Mouse (Mus musculus) lung, postnatal 36 days (tissue): ENCODE results near the gene Fam71e1.

Experiments
- DNase-seq: peaks from one replicate; pipeline ENCODE4 v3.0.0; 2022; ENCODE audit warnings: mixed read lengths

The Fam71e1 gene

DNA sequence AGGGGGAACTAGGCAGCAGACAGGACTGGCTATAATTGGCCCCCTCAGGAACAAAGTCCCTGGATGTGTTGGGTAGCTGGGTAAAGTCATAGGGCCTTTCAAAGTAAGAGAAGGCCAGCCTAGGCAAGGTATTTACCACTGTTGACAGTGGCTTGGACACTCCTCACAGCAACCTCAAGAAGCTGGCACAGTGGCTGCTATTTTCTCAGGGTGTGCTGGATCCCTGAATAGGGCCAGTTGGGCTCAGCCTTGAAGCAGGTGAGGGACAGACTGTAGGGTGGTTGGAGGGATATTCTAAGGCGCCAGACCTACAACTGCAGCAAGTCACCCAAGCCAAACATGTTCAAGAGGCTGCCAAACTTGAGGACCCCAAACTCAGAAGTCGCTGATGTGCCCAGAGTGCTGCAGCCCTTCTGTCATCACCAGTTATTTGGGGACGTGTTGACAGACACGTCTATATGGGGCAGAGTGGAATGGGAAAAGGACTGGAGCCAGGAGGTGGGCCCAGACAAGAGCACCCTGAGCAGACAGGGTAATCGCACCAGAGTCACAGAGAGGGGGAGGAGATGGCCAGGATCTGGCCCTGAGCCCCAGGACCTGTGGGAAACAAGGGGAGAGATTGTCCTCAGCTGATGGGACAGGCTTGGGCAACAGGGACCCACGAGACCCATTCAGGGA is 24.4 kb upstream of the Fam71e1 start:
- peak; percentile 23 for DNase-seq

DNA sequence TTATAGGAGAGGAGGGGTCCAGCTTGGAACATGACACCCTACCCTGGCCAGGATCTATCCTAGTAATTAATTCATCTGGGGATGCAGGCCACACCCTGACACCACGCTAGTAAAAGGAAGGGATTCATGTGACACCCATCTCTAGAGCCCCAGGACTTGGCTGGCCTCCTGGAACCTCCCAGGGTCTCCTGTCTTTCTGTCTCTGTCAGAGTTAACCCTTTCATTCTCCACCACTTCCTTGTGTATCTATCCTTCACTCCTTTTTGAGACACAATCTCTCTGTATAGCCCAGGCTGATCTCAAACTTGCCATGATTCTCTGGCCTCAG is 23.9 kb upstream of the Fam71e1 start:
- DNase-seq: no peak

DNA sequence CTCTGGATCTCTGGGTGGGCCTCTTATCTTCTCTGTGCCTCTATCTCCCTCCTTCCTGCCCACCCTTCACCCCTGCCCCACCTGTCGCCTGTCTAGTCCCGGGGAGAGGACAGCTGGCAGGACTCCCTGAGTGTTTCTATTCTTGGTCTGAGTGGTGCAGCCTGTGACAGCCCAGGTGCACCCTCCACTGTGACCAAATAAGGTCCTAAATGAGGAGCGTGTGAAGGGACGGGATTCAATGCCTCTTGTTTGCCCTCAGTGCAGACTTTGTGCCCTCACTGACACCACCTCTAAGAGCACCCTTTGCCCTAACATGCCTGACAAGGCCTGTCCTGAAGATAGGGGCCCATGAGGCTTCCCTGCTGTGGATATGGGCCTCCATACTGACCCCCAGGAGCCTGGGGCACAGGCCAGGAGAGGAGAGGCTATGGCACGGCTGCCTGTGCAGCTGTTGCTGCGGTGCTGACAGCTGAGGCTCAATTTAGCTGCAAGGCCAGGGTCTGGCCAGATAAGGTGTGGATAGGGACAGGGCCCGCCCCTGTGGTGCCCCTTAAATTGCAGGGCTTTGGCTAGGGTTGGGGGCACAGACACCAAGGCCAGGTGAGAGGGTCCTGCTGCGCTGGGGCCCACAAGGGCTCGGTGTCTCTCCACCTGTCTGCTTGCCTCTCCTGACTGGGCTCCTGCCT is 23.3 kb upstream of the Fam71e1 start:
- DNase-seq: peak; percentile 41

DNA sequence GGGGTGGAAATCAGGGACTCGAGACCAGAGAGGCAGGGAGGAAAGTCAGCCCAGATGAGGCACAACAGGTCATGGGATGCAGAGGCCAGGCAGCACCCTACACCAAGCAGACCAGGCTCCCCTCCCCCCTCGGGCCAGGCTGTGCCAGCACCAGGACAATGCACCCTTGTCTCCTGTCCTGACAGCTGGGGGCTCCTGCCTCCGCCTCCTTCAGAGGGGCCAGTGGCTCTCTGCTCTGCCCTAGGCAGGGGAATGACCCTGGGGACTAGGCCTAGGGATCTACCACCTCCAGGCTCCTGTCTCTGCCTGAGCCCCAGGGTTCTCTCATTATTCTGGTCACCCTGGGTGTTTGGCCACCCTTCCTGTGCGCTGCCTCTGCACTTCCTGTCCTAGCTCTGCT is 22.0 kb upstream of the Fam71e1 start:
- DNase-seq: no peak

DNA sequence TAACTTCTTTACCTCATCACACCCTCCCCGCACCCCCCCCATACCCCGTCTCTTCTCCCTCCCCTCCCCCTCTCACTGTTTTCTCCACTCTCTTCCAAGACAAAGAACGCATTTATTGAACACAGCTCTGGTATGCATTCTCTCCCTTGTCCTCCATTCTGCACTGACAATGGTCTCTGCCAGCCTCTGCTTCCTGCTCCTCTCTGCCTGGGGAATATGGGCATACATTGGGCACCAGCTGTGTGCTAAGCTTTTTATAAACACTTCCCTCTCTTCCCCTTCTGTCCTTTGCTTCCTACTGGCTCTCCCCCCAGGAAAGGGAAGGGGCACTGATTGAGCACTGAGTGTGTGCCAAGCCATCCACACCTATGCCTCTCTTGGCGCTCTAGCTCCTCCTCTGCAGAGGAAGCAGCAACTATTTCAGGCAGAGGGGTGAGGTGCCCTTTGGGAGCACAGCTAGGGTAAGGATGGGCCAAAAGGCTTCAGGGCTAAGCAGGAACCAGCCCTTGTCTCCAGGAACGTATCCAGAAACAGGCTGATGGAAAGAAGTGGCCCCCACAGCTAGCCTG is 21.3 kb upstream of the Fam71e1 start:
- DNase-seq: no peak

DNA sequence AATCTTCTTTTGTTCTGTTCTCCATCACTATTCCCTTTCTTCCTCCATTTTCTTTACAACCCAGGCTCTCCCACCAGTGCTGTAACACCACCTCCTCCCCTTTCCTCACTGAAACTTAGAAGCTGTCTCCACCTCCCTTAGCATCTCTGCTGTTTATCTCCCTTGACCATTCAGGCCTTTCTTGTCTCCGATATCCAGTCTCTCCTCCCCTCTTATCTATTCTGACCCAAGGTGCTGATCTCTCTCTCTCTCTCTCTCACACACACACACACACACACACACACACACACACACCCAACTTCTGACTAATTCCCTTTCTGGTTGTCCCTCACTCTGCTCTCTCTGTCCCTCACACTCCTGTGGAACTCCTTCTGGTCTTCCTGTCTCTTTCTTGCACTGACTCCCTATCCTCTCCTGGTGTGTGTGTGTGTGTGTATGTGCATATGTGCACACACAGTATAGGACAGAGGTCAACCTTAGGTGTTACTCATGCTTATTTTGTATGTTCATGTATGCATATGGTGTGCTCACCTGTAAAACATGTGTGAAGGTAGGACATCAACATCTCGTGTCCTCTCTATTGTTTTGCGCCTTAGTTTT is 13.4 kb upstream of the Fam71e1 start:
- DNase-seq: no peak

DNA sequence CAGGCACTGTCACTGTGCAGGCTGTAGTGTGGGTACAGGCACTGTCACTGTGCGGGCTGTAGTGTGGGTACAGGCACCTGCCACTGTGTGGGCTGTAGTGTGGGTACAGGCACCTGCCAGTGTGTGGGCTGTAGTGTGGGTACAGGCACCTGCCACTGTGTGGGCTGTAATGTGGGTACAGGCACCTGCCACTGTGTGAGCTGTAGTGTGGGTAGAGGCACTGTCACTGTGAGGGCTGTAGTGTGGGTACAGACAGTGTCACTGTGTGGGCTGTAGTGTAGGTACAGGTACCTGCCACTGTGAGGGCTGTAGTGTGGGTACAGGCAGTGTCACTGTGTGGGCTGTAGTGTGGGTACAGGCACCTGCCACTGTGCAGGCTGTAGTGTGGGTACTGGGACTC is 12.3 kb upstream of the Fam71e1 start:
- no peak for DNase-seq

DNA sequence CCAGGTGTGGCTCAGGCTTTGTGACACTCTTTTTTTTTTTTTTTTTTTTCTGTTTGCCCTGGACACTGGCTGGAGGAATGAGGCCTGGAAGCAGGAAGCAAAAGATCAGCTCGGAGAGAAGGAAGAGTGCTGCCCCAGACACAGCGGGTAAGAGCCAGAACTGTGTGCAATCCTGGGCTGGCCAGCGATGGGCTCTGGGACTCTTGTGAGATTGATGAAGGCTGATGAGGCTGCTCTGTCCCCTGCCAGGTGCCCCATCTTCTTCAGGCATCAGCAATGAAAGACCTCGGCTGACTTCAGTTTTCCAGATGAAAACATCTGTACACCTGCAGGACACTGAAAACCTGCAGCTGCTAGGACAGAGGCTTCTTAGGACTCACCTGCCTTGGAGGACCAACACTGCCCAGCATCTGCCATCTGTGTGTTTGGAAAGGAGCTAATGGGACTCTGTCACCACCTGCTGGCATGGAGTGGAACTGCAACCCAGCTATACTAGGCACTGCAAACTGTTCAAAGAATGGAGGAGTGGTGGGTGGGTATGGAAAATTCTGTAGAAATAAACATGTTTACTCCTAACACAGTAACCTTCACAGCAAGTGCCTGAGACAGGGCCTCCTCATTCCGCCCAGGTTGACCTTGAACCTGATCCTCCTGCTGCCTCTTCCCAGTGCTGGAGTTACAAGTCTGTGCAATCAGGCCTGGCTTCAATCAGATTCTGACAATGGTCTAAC is 11.4 kb upstream of the Fam71e1 start:
- DNase-seq: peak; percentile 80

DNA sequence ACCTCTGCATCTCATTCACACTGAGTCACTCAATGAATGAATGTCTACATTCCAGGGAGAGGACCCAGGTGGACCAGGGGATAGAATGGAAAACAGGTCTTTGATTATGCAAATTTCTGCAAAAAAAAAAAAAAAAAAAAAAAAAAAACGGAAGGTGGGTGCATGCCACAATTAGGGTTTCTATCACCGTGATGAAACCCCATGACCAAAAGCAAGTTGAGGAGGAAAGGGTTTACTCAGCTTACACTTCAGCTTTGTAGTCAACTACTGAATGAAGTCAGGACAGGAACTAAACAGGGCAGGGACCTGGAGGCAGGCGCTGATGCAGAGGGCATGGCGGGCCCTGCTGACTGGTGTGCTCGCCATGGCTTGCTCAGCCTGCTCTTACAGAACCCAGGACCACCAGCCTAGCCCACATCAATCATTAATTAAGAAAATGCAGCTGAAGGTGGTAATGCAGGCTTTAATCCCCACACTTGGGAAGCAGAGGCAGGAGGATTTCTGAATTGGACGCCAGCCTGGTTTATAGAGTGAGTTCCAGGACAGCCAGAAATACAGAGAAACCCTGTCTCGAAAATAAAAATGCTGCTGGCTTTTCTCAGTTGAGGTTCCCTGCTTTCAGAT is 10.7 kb upstream of the Fam71e1 start:
- DNase-seq: no peak

DNA sequence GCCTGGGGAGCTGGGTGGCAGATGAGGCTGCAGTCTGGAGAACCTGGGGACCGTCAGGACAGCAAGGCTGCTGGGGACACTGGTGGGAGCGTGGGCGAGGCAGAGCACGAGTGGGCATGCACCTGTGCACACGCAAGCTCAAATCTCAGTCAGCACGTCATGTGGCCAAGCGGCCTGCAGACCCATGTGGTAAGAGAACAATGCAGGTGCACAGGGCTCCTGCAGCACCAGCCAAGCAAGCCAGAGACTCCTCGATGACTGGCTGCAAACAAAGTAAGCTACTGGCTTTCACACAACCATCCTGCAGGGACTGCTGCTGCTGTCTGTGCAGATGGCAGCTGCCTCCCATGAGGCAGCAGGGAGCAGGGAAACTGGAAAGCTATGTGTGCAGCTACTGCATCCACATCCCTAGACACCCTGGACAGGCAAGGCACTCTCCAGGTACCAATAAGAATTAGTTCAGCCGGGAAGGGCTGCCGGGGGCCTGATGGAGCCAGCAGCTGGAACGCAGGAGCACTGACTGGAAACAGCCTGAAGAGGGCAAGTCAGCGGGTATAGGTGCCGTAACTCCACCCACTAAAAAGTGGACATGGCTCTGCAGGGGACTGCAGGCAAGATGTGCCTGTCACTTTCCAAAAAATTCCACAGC is 9.3 kb upstream of the Fam71e1 start:
- DNase-seq: no peak

DNA sequence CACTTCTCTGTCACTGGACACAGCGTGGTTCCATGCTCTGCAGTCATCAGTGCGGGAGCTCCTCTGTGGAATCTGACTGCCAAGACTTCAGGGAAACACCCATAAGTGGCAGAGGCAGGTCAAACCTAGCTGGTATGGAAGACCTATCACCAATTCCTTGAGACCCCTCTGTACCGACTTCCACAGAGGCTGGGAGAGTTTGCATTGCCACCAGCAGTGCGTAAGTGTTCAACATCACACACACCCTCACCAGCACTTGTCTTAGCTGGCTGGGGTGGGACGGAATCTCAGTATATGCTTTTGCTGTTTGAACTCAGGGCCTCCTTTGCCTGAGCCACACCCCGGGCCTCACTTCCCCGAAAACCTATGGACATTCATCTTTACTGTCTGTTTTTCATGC is 8.4 kb upstream of the Fam71e1 start:
- no peak for DNase-seq

DNA sequence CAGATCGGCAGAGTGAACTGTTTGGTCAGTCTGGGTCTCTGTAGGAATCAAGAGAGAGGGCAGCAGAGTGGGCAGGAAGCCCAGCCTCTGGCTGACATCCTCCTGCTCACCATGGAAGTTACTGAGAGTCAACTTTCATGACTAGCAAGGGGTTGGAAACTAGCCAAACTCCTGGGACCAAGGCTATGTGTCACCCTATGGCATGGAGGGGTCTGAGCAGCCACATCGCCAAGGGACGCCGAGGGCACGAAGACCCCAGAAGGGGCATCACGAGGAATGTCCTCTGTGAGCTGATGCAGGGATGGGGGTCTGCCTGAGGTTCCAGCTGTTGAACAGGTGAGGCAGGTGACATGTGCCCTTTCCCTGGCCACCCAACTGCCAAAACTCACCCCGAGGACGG is 7.8 kb upstream of the Fam71e1 start:
- no peak for DNase-seq

DNA sequence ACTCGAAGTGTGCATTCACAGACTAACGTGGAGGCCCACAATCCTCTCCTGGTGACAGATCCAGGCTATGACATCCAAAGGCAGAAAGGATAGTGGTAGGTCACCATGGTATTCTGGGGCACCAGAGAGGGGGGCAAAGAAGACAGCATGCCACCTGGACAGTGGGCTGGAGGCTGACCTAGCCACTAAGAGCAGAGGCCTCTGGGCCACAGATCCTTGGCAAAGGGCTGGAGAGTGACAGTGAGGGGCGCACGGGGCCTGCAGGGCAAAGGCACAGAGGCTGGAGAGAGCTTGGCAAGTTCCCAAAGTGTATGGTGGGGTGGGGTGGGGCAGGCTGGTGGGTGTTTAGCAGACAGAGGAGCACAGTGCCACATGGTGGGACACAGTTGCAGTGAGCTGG is 6.1 kb upstream of the Fam71e1 start:
- DNase-seq: no peak

DNA sequence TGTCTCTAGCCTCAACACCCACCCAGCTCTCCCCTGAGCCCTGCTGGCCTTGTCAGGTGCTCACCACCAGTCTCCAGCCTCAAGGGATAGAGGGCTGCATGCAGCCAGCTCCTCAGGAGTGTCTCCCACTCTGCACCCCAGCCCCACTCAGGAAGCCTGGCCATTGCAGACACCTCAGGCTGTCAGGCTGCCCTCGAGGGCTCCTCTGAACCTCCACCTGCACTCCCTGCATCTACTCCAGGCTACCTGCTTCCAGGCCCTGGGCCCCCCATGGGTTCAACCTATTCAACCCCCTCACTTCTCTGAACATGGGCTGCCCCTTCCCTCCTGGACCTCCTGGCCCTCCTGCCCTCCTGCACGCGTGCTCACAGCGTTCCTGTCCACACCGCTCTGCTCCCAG is 5.0 kb upstream of the Fam71e1 start:
- no peak for DNase-seq

DNA sequence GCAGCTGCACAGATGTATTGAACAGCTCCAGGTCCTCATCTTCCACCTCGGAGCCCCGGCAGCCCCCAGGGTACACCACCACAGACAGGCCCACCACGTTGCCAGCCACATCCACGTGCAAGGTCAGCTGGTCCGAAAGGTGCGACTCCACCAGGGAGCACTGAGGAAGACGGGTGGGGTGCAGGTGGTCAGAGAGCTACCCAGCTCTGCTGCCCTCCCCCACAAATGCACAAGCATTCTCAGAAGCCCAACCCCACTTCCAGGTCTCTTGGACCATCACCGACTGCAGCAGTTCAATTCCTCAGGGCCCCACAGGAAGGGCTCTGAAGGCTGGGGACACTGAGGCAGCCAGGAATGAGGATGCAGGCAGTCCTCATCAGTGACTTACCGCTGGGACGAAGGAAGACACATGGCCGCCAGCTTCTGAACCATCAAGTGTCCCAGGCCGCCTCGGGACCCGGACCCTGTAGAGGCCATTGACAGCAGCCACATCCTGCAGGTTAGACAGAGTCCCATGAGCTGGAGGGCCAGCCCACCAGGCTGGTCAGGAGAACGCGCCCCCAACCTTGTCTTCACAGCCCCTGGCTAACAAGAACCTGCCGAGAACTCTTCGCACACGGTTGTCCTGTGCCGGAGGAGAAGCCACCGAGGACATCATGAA is 4.1 kb upstream of the Fam71e1 start:
- no peak for DNase-seq

DNA sequence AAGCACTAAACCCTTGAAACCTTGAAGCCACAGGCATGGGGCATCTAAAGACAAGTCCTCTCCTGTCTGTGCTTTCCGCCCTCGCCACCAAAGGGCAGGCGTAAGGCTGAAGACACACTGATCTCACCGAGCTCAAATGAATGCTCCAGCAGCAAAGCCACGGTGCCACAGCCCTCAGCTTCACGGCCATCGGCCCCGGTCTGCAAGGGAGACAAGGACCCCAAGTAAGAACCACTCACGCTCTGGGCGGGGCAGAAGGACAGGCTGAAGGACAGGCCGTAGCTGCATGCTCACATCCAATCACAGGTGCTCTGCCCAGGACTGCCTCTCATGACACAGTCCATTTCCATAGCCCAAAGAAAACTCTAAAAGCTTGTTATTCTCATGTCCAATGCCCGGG is 1.7 kb upstream of the Fam71e1 start:
- DNase-seq: no peak

DNA sequence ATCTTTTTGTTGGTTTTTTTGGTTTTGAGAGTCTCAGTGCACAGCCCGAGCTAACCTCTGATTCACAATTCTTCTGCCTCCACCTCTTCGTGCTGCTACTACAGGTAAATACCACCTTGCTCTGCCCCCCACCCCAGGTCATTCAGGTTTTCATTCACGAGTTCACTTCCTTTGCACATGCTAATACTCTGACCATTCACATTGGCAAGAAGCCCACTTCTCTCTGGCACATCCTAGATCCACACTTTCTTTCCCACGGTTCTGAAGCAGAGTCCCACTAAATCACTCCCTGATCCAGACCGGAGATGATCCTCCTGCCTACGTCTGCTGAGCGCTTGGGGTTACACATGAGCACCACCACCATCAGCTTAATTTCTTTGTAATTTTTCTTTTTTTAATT is 1.3 kb upstream of the Fam71e1 start:
- DNase-seq: no peak

DNA sequence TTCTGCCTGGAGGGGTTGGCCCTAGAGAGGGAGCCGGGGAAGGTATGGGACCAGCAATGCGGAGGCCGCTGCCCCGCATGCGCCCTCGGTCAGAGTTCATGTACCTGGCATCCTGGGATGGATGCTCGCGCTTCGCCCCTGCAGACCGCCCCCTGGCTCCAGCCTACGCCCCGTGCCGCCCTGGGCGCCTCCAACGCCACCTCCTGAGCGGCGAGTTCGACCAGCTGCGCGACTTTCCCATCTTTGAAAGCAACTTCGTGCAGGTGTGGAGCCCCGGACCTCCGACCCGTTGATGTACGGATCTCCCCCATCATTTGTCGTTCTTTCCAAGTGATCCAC is 359 bp downstream of the Fam71e1 start:
- no peak for DNase-seq

DNA sequence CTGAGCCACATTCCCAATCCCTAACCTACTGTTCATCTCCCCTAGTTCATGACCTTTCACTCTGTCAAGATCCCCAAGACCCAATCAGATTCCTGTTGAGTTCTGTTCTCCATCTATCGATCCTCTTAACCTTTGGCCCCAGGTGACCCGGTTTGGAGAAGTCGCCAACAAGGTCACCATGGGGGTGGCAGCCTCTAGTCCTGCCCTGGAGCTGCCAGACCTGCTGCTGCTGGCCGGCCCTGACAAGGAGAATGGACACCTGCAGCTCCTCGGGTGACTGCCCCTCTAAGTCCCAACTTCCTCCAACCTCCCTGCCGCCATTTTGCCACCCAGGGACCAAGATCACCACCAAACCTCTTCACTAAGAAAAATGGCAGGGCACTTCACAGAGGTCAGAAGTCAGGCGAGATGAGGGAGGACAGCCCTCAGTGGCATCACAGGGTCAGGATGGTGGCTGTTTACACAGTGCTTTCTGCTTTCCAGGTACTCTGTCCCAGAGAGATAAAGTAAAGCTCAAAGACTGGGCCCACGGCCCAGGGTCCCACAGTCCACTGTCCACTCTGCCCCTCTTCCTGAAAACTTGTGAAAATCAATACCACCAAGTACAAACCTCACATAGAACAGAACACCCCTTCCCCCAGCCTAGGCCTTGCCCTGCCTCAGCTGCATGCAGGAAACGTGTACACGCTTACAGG is 1.1 kb downstream of the Fam71e1 start:
- DNase-seq: no peak

DNA sequence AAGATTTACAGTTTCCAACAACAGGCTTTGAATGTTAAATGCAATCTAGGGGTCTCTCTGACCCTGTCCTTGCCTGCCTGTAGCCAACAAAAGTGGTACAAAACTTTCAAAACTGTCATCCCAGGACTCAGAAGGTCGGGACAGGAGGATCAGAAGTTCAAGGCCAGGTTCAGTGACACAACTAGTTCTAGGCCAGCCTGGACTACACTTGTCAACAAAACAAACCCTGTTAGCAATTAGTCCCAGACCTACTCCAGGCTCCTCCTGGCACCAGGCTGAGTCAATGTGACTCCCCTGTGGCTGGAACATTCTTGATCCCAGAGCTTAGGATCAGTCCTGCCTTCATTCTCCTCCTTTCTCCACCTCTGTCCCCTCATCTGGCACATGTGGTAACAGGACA is 2.5 kb downstream of the Fam71e1 start:
- DNase-seq: no peak

DNA sequence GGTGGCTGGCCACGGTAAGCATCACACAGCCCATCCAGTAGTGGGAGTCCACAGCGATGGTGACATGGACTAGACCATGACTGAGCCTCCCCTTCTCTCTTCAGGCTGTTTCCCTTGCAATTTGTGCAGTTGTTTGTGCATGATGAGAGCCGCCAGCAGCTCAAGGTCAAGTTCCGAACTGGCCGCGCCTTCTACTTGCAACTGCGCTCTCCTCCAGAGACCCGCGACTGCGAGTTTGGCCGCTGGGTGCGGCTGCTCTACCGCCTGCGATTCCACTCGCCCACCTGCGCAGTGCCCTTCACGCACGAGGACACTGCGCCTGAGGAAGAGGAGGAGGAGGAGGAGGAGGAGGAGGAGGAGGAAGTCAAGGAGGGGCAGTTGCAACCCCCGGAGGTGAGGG is 3.7 kb downstream of the Fam71e1 start:
- no peak for DNase-seq
